Mouse (Mus musculus) ES-Bruce4 (cell line): ENCODE data around the gene Zer1. TPM values are rescaled to one million over a fixed set of nuclear protein-coding genes. Genes with fewer than 3 reads are reported as not detected.
A peak's percentile ranks its signal among the peaks of the same experiment; 100 is the strongest.
"Not testable (repeated sequence)": the region's sequence is repeated elsewhere in the genome, so short reads cannot be mapped to it uniquely, and the experiment has no call there.

ENCODE experiments used
- H3K27ac ChIP-seq: 2 replicates; pipeline ENCODE4 v1.5.1; 2012; ENCODE audit warnings: low read length, inconsistent platforms; ENCODE audit not compliant: insufficient read depth
- H3K27me3 ChIP-seq: 2 replicates; pipeline ENCODE4 v1.6.1; 2012; ENCODE audit warnings: mild to moderate bottlenecking, low read length, inconsistent platforms; ENCODE audit not compliant: control insufficient read depth, poor library complexity, insufficient read depth, severe bottlenecking
- H3K36me3 ChIP-seq: 2 replicates; pipeline ENCODE4 v1.6.1; 2012; ENCODE audit warnings: inconsistent platforms, mild to moderate bottlenecking, low read length, moderate library complexity; ENCODE audit not compliant: control insufficient read depth, poor library complexity, insufficient read depth, severe bottlenecking
- H3K4me1 ChIP-seq: one replicate; pipeline ENCODE4 v1.8.1; 2011; ENCODE audit warnings: low read length; ENCODE audit not compliant: control insufficient read depth, insufficient read depth
- H3K4me3 ChIP-seq: 2 replicates; pipeline ENCODE4 v1.5.1; 2011; ENCODE audit warnings: low read depth, mild to moderate bottlenecking, low read length
- H3K9ac ChIP-seq: 2 replicates; pipeline ENCODE4 v1.6.1; 2012; ENCODE audit warnings: low read depth, mild to moderate bottlenecking, inconsistent platforms; ENCODE audit not compliant: poor library complexity, severe bottlenecking
- H3K9me3 ChIP-seq: replicated peaks from 2 replicates; pipeline ENCODE4 v1.6.1; 2012; ENCODE audit warnings: mild to moderate bottlenecking, low read length, inconsistent platforms; ENCODE audit not compliant: control insufficient read depth, poor library complexity, insufficient read depth, severe bottlenecking
- CTCF ChIP-seq: IDR thresholded peaks from one replicate; pipeline ENCODE4 v1.8.1; 2011; ENCODE audit warnings: low read depth, low read length
- EP300 ChIP-seq: IDR thresholded peaks from 2 replicates; pipeline ENCODE4 v1.6.1; 2011; ENCODE audit warnings: low read depth, low read length; ENCODE audit not compliant: insufficient read depth
- POLR2A ChIP-seq: IDR thresholded peaks from one replicate; pipeline ENCODE4 v1.8.1; 2011; ENCODE audit warnings: low read length; ENCODE audit not compliant: insufficient read depth
- polyA plus RNA-seq: library from polyadenylated mRNA; stranded (reverse); fragments of >200 nt; gene quantifications from 2 replicates; pipeline ENCODE4 v1.2.4, GENCODE M21; 2011; ENCODE audit warnings: low read depth; ENCODE audit not compliant: missing spikeins, insufficient read depth, insufficient read length

Gene Zer1
- polyA plus RNA-seq, 1 experiment = 33.8 TPM

- no peaks in the 10 kb centered on the region for H3K27me3 ChIP-seq
- no peaks in the 10 kb centered on the region for H3K36me3 ChIP-seq
- no peak overlapping the region for H3K4me3 ChIP-seq
- no peak overlapping the region for H3K9ac ChIP-seq
- TF ChIP-seq POLR2A (no peak), CTCF (no peak), EP300 (no peak)
- no peak overlapping the region for H3K27ac ChIP-seq
- peaks cover 4% of the 10 kb centered on the region for H3K4me1 ChIP-seq
- peaks cover 13% of the 10 kb centered on the region for H3K9me3 ChIP-seq
These were observed 40.1 kb upstream of the Zer1 start for GRCm38 (mm10) chr2:30164340-30164932.

GRCm38 (mm10) chr2:30161809-30162208 lies 37.4 kb upstream of the Zer1 start:
- no peak overlapping the region for H3K27ac ChIP-seq
- H3K27me3 ChIP-seq = no peaks in the 10 kb centered on the region
- H3K4me3 ChIP-seq = no peak overlapping the region
- H3K4me1 ChIP-seq = peaks cover 4% of the 10 kb centered on the region
- H3K9me3 ChIP-seq = peaks cover 10% of the 10 kb centered on the region
- no peaks in the 10 kb centered on the region for H3K36me3 ChIP-seq
- TF ChIP-seq CTCF (no peak), POLR2A (no peak), EP300 (no peak)
- H3K9ac ChIP-seq = no peak overlapping the region

- not testable (repeated sequence) for H3K27ac ChIP-seq, H3K4me1 ChIP-seq, H3K36me3 ChIP-seq, H3K27me3 ChIP-seq, H3K4me3 ChIP-seq, H3K9me3 ChIP-seq, H3K9ac ChIP-seq
These were observed 35.5 kb upstream of the Zer1 start for GRCm38 (mm10) chr2:30159871-30160270.

GRCm38 (mm10) chr2:30152616-30153015 lies 28.2 kb upstream of the Zer1 start:
- no peak for TF ChIP-seq POLR2A
- TF ChIP-seq CTCF = no peak
- TF ChIP-seq EP300 = no peak
- H3K4me1 ChIP-seq = peaks cover 7% of the 10 kb centered on the region
- no peak overlapping the region for H3K27ac ChIP-seq
- peaks cover 24% of the 10 kb centered on the region for H3K36me3 ChIP-seq
- H3K4me3 ChIP-seq = no peak overlapping the region
- no peaks in the 10 kb centered on the region for H3K27me3 ChIP-seq
- H3K9me3 ChIP-seq = no peaks in the 10 kb centered on the region
- H3K9ac ChIP-seq = no peak overlapping the region

GRCm38 (mm10) chr2:30151840-30152239 lies 27.5 kb upstream of the Zer1 start:
- Histone ChIP-seq H3K9me3 (no peaks in the 10 kb centered on the region), H3K36me3 (peaks cover 32% of the 10 kb centered on the region), H3K4me1 (peaks cover 10% of the 10 kb centered on the region), H3K9ac (no peak overlapping the region), H3K4me3 (no peak overlapping the region), H3K27me3 (no peaks in the 10 kb centered on the region), H3K27ac (peak overlapping the region; percentile 4; the same call in 1 of the 2 replicates)
- TF ChIP-seq CTCF = no peak
- TF ChIP-seq EP300 = no peak
- TF ChIP-seq POLR2A = no peak

GRCm38 (mm10) chr2:30147466-30147865 lies 23.1 kb upstream of the Zer1 start:
- TF ChIP-seq EP300 (no peak), POLR2A (no peak), CTCF (no peak)
- peaks cover 68% of the 10 kb centered on the region for H3K36me3 ChIP-seq
- H3K4me3 ChIP-seq = no peak overlapping the region
- no peaks in the 10 kb centered on the region for H3K9me3 ChIP-seq
- no peaks in the 10 kb centered on the region for H3K27me3 ChIP-seq
- peaks cover 10% of the 10 kb centered on the region for H3K4me1 ChIP-seq
- no peak overlapping the region for H3K27ac ChIP-seq
- H3K9ac ChIP-seq = no peak overlapping the region
